Mouse (Mus musculus): ENCODE measurements around the gene Slc44a5.
A peak's percentile ranks its signal among the peaks of the same experiment; 100 is the strongest.

The Slc44a5 gene

GRCm38 (mm10) chr3:153973171-153973948, at the start of gene Slc44a5:
Gene Slc44a5, plus strand, starts transcription at chr3:153973436.
- no peak for DNase-seq (ENCODE audit: low read depth in 2 of 2, low spot score in 2 of 2)

DNA sequence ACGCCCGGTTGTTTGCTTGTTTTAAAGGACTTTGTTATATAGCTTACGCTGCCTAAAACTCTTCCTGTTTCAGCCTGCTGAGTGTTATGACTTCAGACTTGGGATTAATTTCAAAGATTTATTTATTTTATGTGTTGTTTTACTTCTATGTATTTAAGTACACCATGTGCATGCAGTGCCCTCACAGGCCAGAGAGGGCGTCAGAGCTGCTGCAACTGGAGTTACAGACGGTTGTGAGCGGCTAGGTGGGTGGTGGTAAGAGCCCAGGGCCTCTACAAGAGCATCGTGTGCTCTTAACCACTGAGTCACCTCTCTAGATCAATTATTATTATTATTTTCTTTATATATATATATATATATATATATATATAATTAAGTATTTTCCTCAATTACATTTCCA, 46.9 kb upstream of the Slc44a5 start:
- DNase-seq (ENCODE audit: low read depth in 2 of 2, low spot score in 2 of 2): no peak

- DNase-seq (ENCODE audit: low read depth in 2 of 2, low spot score in 2 of 2): no peak
Observed at GRCm38 (mm10) chr3:153929526-153929925, 43.7 kb upstream of the Slc44a5 start.

GRCm38 (mm10) chr3:153932461-153932860, 40.8 kb upstream of the Slc44a5 start:
- no peak for DNase-seq (ENCODE audit: low read depth in 2 of 2, low spot score in 2 of 2)

GRCm38 (mm10) chr3:153935878-153936277, 37.4 kb upstream of the Slc44a5 start:
- DNase-seq (ENCODE audit: low read depth in 2 of 2, low spot score in 2 of 2): no peak

DNA sequence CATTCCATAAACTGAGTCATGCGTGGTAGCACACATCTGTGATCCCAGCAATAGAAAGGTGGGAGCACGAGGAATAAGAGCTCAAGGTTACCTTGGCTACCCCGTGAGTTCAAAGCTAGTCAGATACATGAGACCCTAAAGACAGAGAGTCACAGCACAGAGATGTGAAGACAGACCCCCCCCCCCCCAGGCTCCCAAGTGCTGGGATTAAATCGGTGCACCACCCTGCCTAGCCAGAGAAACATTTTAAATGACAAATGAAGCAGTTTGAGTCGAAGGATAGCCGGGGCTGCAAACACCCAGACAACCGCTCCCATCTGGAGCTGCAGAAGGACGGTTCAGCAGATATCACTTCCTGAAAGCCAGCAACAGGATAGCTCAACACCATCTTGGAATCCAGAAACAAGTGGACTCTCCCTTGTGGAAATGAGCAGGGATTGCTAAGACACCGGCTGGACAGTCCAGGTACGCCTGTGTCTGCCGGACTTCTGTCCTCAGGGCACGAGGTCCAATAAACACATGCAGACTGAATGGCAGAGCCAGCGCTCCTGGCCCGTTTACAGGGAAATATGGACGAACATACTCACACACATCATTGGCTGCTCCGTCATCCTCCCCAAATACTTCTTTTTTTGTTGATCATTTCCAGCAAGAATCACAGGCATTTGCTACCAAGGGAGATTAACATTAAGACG, 36.0 kb upstream of the Slc44a5 start:
- no peak for DNase-seq (ENCODE audit: low read depth in 2 of 2, low spot score in 2 of 2)

- no peak for DNase-seq (ENCODE audit: low read depth in 2 of 2, low spot score in 2 of 2)
Observed at GRCm38 (mm10) chr3:153940021-153940420, 33.2 kb upstream of the Slc44a5 start.

DNA sequence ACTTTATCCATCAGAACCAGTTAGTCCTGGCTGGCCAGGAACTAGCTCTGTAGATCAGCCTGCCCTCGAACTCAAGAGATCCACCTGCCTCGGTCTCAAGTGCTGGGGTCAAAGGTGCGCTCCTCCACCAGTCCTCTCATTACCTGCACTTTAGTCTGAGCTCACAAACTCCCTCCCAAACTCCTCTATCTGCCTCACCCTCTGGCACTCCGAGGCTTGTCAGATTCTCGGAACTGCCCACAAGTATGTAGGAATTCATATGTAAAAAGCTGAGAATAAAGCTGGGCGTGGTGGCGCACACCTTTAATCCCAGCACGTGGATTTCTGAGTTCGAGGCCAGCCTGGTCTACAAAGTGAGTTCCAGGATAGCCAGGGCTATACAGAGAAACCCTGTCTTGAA, 32.8 kb upstream of the Slc44a5 start:
- no peak for DNase-seq (ENCODE audit: low read depth in 2 of 2, low spot score in 2 of 2)

DNA sequence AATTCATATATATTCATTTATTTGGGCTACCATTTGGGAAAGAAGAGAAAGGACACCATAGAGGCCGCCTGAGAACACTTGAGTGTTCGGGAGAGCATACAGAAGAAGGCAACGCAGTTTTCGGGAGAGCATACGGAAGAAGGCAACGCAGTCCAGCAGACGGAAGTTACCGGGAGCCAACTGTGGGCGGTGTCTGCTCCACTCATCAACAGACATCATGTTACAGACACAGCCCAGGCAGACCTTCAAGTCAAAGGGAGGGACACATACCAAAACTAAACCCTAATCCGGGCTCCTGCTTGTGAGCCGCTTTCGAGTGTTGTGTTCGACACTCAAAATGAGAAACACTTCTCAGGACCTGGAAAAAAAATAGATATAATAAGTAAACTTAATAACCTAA, 31.6 kb upstream of the Slc44a5 start:
- DNase-seq (ENCODE audit: low read depth in 2 of 2, low spot score in 2 of 2): no peak

DNA sequence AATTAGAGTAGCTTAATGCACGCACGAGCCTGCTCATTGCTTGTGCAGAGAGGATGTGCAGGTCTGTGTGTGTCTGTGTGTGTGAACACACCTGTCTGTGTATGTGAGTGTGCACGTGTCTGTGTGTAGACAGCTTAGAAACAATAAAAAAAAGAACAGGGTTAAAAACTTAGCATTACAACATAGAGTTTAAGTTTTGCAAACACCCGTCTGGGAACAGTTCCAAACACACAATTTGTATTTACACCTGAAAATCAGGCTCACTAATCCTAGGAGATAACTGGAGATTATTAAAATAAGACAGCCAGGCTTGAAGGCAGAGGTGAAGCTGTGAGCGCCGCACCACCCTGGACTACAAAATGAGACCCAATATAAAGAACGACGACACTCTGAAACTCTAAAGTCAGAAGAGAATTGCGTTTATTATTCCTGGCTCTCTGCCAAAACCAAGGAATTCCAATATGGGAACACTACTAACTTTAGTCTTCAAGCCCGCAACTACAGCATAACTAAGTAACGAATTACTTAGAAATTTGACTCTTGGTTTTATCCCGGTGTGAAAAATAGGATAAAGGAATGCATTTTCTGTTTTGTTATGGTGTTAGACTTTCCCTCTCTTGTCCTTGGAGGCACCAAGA, 30.1 kb upstream of the Slc44a5 start:
- no peak for DNase-seq (ENCODE audit: low read depth in 2 of 2, low spot score in 2 of 2)

- no peak for DNase-seq (ENCODE audit: low read depth in 2 of 2, low spot score in 2 of 2)
Observed at GRCm38 (mm10) chr3:153943901-153944334, 29.3 kb upstream of the Slc44a5 start.

DNA sequence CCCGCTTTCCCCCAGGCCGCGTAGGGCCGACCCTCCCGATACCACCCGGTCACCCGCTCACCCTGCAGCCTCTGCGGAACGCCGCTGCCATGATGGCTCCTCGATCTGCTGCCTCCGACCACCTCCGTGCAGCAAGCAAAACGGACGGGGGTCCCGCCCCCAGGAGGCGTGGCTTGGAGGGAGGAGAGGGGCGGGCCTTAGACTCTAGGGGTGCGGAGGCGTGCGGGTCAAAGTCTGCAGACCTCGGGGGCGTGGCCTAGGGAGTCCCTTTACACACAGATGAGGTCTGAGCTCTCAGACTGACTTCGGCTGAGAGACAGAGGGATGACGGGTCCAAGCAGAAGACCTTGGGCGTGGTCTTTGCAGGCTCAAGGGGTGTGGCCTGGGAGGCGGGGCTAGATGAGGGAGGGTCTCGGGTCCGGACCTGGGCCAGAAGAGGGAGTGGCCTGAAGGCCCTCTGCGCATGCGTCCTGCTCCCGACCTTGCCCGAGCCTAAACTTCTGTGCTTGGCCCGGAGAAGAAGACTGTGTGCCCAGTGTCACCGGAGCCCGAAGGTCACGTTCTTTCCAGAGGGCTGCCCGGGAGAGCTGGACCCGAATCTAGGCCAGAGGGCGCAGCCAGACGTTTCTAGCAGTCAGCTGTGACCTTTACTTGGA, 28.8 kb upstream of the Slc44a5 start, which contains the start of gene Acadm:
Gene Acadm, minus strand, starts transcription at position 298 of the 656 bp plus-strand sequence.
- DNase-seq (ENCODE audit: low read depth in 2 of 2, low spot score in 2 of 2): peak; percentile 95 to 97

GRCm38 (mm10) chr3:153947271-153947670, 26.0 kb upstream of the Slc44a5 start:
- no peak for DNase-seq (ENCODE audit: low read depth in 2 of 2, low spot score in 2 of 2)

DNA sequence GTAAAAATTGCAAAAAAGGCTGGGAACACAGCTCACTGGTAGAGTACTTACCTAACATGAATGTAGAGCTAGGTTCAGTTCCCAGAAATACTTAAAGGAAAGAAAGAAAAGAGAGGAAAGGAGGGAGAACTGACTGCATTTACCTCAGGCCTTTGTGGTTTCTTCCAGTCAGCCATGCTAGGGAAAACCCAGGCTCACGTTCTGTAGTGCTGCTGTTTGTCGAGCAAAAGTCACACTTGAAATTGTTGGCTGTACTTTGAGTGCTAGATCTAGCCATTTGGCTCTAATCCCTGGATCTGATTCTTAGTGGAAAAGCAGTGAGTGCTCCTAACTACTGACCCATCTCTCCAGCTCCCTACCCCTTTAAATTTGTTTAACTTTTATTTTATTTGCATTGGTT, 25.1 kb upstream of the Slc44a5 start:
- DNase-seq (ENCODE audit: low read depth in 2 of 2, low spot score in 2 of 2): no peak

DNA sequence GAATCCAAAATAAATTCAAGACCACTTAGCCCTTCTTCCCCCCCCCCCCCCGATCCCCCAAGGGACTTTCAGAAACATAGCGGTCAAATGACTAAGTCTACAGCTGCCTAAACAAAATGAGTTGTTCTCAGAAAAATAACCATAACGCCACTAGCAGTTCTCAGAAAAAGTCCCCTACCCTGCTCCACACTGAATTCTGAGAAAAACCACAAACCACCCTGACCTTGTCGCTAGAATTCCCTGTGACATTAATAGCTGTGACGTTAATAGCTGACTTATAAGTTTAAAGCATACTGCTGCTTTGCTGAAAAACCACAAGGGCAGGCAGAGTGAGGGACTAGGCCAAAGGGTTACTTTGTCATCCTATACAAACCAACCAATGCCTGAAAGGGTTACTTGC, 15.3 kb upstream of the Slc44a5 start:
- no peak for DNase-seq (ENCODE audit: low read depth in 2 of 2, low spot score in 2 of 2)

DNA sequence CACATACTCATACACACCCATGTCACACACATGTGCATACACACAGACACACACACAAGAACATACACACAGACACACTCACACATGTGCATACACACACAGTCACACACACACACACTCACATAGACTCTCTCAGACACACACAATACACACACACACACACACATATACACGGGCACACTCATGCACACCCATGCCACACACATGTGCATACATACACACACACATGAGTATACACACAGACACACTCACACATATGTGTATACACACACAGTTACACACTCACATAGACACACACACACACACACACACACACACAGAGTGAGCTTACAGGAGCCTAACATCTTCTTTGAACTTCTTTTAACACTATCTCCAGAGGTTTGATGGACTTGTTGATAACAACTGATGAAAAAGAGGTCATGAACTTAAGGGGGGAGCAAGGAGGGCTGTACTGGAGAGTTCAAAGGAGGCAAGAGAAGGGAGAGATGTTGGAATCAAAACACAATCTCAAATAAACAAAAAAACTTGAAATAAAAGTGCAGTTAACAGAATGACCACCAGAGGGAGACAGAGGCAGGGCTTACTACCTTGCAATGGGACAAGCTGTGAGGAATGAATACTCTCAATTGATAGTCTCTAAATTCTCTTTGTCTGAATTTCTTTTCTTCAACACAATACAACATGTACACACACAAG, 14.1 kb upstream of the Slc44a5 start:
- peak; percentile 28 to 57 for DNase-seq (ENCODE audit: low read depth in 2 of 2, low spot score in 2 of 2)

DNA sequence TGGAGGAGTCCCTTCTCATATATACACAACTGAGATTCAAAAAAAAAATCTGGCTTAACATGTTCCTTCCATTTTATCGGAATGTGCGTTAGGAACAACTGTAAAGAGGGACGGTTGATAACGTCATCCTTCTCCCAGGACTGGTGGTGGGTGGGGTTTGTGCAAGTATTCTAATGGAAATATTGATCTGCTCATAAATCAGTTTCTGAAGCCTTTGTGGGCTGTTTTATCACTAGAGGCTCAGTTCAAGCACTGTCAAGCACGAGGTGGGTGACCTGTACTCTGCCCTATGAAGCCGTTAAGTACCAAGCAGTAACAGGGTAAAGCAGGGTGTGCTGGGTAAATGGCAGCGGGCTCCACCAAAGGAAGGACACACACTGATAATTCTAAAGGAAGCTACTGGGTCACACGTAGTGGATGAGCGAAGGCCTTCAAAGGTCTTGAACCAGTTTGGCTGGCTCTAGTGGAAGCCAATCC, 13.5 kb upstream of the Slc44a5 start:
- no peak for DNase-seq (ENCODE audit: low read depth in 2 of 2, low spot score in 2 of 2)

GRCm38 (mm10) chr3:153960884-153961283, 12.4 kb upstream of the Slc44a5 start:
- no peak for DNase-seq (ENCODE audit: low read depth in 2 of 2, low spot score in 2 of 2)

DNA sequence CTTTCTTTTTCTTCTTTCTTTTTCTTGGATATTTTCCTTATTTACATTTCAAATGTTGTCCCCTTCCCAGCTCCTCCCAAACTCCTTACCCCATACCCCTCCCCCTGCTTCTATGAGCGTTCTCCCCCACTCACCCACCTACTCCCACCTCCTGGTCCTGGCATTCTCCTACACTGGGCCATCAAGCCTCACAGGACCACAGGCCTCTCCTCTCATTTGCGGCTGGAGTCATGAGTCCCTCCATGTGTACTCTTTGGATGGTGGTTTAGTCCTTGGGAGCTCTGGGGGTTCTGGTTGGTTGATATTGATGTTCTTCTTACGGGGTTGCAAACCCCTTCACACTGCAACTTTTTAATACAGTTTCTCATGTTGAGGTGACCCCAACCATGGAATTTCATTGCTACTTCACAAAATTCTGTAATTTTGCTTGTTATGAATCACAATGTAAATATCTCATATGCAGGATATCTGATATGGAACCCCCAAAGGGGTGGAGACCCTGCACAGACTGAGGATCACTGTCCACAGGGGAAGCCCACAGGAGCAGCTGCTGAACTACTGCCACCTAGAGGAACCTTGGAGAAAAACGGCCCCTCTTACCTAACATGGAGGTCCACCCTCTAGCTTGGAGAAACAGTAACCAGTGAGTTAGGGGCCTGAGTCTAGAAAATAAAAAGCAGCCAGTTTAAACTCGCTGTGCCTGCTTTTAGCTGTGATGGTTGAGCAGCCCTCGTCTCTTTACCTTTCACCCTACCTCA, 11.4 kb upstream of the Slc44a5 start:
- DNase-seq (ENCODE audit: low read depth in 2 of 2, low spot score in 2 of 2): no peak

DNA sequence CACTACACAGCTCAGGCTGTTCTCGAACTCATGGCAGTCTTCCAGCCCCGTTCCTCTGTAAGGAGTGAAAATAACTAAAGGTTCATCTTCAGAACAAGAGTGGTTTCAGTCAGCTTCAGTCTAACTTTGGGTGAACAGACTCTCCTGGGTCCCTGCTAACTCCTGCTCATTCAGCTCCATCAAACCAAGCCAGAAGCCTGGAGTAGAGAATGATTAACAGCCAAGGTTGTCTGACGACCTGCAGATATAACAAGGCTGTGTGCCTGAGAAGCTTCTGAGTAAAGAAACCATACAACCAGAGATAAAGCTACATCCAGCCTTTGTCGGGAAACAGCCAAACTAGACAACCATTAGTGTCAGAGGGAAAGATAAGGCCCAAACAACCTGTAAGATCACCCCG, 5.8 kb upstream of the Slc44a5 start:
- DNase-seq (ENCODE audit: low read depth in 2 of 2, low spot score in 2 of 2): no peak
